Mouse (Mus musculus): ENCODE data around the gene Qsox2.

Qsox2 gene

DNA sequence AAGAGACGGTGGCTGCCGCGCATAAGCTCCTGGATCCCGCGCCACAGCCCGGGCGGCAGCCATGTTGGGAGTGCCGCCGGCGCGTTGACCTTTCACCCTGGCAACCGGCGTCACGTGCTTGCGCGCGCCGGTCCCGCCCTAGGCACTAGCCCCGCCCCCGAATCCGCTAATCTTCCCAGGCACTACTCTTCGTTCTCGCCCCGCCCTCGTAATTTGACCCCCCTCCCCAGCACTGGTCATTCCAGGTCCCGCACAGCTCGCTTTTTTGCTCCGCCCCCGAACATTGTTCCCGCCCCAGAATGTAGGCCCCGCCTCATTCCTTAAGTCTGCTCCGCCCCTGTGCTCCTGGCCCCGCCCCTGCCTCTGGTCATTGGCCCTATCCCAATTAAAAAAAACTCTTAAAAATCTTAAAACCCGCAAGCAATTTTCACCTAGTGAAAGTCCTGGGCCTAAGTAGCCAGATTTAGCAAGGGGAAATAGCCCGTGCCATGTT, at the start of gene Qsox2:
Gene Qsox2, minus strand, starts transcription at position 236 of the 493 bp plus-strand sequence.
- in situ Hi-C loops (cut with MboI, MseI) = no loop called here

DNA sequence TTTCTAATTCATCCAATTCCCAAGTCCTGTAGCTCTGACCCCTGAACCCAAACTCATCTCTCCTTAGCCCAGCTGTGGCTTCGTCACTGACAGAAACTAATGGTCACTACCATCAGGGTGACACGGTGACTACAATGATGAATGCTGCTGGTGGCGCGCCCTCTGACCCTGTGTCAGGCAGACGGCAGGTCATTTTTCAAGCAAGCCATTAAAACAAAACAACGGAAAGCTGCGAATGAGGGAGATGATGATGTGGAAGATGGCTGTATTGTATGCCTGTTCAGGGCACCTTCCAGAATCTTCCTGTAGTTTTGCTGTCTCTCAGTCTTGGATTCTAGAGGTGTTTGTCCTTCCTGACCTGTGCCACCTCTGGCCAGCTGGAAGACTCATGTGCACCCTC, 49.1 kb upstream of the Qsox2 start:
- in situ Hi-C loops (cut with MboI, MseI) = loop anchor here (10.0 kb wide), 3 partner anchors 112 to 1592 kb away; no protein-coding TSS in a partner anchor

GRCm38 (mm10) chr2:26285804-26286203, 48.5 kb upstream of the Qsox2 start:
- in situ Hi-C loops (cut with MboI, MseI) = loop anchor here (10.0 kb wide), 3 partner anchors 111 to 1591 kb away; no protein-coding TSS in a partner anchor

DNA sequence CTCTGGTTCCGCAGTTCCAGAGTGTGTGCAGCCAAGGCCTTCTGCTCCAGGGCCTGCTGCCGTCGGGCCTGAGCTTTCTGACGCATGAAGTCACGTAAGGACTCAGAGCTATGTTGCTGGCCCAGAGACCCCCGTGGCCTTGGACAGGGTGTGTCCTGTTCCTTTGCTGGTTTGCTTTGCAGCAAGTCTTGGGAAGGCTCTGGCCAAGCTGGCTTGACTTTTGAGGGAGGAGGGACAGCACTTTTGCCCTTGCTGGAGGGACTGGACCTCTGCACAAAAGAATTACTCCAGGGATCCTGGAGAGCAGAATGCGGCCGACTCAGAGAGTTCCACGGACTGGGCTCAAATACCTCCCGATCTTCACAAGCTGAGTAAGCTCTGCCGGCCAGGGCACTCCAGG, 43.3 kb upstream of the Qsox2 start:
- in situ Hi-C loops (cut with MboI, MseI) = loop anchor here (10.0 kb wide), 3 partner anchors 106 to 1586 kb away; no protein-coding TSS in a partner anchor

DNA sequence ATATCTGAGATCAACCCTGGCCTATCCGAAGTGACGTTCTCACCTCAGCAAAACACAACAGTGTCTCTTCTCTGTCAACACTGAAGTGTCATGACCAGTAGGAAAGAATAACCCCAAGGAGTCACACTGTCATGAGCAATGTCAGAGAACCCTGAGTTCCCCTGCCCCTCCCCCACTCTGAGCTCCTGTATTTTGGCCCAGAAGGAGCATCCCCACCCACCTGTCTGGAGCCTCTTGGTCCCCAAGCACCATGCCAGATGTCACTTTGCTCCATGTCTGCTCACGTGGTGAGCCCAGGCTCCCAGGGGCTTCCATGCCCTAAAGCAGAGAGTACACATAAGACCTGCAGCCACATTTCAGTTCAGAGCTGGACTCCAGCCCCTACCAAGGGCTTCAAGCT, 42.4 kb upstream of the Qsox2 start:
- in situ Hi-C loops (cut with MboI, MseI) = loop anchor here (5.0 to 10.0 kb wide), 5 partner anchors 105 to 1585 kb away; no protein-coding TSS in a partner anchor

- in situ Hi-C loops (cut with MboI, MseI) = no loop called here
Observed at GRCm38 (mm10) chr2:26273611-26274010, 36.3 kb upstream of the Qsox2 start.

GRCm38 (mm10) chr2:26268216-26268615, 30.9 kb upstream of the Qsox2 start:
- in situ Hi-C loops (cut with MboI, MseI) = no loop called here

- in situ Hi-C loops (cut with MboI, MseI) = no loop called here
Observed at GRCm38 (mm10) chr2:26266066-26266742, 28.9 kb upstream of the Qsox2 start.

- in situ Hi-C loops (cut with MboI, MseI) = no loop called here
Observed at GRCm38 (mm10) chr2:26265095-26265494, 27.8 kb upstream of the Qsox2 start.

GRCm38 (mm10) chr2:26264646-26265045, 27.3 kb upstream of the Qsox2 start:
- in situ Hi-C loops (cut with MboI, MseI) = no loop called here

DNA sequence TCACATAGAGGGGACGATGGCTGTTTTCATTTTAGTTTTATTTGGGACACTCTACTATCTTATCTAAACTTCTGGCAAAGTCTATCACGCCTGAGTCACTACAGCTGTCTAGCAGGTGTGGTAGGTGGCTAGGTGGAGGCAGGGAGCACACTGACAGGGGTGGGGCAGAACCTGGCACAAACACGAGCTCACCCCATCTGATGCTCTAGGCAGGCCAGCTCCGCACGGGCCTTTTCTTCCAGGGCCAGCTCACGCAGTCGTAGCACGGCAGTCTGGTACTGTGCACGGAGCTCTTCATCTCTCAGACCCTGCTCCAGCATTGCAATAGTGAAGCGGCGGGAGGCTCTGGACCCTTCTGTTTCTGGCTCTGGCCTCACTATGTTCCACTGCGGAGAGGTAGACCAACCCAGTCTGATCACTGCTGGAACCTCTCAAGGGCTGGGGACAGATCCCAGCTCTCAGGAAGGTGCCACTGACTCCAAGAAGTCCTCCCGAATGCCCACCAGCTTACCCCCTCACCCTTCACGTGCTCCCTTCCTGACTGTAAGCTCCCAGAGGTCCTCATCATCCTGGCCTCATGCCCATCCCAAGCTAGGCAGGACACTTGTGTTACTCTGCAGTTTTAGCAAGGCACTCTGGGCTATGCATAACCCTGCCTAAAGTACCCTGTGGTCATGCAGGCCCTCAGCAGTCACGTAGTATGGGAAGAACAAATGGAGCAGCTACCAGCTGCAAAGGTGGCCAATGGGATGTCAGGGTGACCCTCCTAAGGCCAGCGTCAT, 20.2 kb upstream of the Qsox2 start:
- in situ Hi-C loops (cut with MboI, MseI) = loop anchor here in 1 of 2 experiments (10.0 kb wide), 1 partner anchor 813 kb away; no protein-coding TSS in a partner anchor

GRCm38 (mm10) chr2:26254816-26255215, 17.5 kb upstream of the Qsox2 start:
- in situ Hi-C loops (cut with MboI, MseI) = loop anchor here in 1 of 2 experiments (10.0 kb wide), 1 partner anchor 810 kb away; no protein-coding TSS in a partner anchor

DNA sequence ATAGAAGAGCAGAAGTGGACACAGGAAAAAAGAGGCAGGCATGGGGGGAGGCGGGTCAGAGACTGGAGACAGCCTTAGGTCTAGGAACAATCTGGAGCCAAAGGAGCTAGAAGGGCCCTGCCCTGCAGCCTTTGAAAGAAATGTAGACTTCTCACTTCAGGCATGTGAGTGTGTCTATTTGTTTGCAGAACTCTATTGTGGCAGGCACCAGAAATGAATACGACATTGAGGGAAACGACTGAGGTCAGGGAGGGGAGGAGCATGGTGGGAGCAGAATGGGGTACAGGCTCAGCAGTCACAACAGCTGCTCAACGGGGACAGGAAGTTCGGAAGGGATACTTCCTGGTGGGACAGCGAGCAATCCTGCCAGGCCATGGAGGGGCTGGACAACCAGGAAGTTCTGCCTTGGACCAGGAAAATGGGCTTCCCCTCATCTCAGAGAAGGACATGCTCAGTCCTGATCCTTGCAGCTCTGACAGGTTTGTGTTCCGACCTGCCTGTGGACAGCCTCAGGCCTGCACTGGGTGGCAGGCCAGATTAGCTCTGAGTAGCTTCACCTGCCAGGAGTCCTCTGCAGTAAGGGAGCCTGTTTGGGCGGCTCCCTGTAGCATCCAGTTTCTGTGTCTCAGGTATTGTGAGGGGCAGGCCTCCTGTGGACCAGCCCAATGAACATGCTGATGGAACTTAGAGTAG, 15.3 kb upstream of the Qsox2 start:
- in situ Hi-C loops (cut with MboI, MseI) = loop anchor here in 1 of 2 experiments (10.0 kb wide), 1 partner anchor 808 kb away; no protein-coding TSS in a partner anchor

DNA sequence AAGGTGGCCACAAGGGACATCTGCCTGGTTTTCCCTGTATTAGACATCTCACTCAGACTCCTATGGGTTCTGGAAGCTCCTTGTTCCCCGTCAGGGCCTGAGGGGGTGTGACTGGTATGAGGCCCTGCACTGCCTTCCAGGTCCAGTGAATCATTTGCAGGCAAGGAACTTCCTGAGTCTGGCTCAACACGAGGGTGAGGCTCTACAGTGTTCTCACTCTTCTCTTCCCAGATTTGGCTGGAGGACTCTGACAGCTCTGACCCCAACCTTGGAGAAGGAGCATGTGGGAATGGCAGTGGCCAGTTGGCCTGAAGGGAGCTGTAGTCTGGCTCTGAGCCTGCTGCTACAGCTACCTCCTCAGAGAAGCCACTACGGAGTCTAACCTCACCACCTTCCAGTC, 10.2 kb upstream of the Qsox2 start:
- in situ Hi-C loops (cut with MboI, MseI) = no loop called here

DNA sequence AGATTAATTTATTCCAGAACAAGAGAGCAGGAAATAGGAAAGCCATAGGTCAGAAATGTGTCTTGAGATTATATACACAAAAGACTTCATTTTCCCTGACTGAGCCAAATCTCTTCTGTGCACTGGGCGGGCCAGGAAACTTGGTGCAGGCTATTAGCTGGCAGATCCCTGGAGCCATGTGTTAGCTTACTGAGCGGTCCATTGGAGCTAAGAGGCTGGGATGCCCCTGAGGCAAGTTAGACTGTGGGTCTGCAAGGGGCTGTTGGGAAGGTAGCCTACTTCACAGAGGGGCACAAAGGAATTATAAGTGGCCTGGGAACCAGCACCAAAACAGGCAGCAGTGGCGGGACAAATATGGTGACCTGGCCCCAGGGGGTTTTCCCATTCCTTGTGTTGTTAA, 3.5 kb upstream of the Qsox2 start:
- in situ Hi-C loops (cut with MboI, MseI) = no loop called here

DNA sequence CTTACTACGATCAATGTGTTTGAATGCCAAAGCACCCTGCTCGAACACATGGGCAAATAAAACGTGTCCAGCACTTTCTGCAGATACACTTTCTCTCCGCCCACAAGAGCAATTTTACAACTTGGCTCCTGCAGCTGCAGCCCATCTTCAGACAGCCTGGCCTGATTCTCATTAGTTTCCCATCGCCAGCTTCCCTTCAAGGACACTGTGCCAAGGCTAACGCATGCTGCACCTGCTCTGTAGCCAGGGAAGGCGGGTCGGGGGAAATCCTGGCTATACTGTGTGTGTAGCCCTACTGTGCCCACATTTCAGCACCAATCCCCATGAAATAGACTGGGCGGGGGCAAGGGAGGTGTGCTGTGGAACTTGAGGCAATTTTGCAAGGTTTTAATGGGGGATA, 3.0 kb upstream of the Qsox2 start:
- in situ Hi-C loops (cut with MboI, MseI) = no loop called here

DNA sequence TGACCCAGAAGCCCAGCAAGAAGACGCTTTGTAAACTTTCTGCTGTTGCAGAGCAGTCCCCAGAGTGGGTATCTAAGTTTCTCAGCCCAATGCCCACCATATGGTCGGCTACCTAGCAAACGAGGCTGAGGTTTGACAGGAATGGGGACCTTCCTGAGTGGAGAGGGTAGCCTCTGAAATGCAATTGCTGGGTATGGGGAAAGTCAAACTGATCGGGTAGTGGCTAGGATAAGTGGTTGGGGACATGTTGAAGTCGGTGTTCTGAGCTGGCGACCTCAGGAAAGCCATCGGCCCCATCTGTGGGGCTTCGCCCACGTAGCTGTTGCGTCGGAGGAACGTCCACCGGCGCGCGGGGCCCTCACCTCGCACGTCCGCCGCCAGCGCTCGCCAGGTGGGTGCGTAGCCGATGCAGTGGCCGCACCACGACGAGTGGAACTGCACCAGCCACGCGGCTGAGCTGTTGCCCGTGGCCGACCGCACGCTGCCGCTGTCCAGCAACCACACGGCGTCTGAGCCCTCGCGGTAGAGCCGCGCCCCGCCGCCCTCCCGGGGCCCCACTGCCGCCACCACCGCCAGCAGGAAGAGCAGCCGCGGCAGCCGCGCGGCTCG, 540 bp downstream of the Qsox2 start:
- in situ Hi-C loops (cut with MboI, MseI) = no loop called here

DNA sequence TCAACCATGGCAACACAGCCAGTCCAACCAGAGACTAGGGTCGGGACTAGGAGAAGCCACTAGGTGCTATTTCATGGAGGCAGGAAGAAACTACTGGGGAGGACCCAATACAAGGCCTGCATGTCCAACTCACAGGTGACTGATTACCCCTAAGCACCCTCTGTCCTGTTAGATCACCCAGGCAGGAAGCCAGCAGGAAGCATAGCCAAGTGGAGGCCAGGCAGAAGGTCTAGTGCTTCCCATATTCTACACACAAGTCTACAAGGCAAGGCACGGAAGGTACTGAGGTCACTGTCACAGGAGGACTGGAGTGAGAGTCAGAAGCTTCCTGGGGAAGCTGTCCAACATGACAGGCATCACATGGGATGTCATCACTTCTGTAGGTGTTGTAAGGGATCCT, 2.6 kb downstream of the Qsox2 start:
- in situ Hi-C loops (cut with MboI, MseI) = no loop called here

GRCm38 (mm10) chr2:26234253-26234652, 3.1 kb downstream of the Qsox2 start:
- in situ Hi-C loops (cut with MboI, MseI) = no loop called here

DNA sequence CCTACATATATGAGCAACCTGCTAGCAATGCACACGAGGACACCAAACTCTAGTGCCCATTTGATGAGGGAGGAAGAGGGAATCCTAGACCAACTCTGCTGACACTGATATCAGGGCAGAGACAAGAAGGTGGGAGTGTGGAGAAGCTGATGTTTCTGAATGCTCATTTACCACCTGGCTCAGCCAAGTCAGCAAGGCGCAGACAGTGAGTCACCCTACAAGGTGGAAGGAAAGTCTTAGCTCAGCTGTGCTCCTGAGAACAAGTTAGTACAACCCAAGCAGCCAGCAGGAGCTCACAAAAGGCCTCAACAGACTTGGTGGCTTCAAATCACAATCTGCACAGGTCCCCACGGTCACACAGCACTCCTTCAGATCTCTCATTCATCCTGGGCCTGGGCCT, 6.0 kb downstream of the Qsox2 start:
- in situ Hi-C loops (cut with MboI, MseI) = no loop called here

DNA sequence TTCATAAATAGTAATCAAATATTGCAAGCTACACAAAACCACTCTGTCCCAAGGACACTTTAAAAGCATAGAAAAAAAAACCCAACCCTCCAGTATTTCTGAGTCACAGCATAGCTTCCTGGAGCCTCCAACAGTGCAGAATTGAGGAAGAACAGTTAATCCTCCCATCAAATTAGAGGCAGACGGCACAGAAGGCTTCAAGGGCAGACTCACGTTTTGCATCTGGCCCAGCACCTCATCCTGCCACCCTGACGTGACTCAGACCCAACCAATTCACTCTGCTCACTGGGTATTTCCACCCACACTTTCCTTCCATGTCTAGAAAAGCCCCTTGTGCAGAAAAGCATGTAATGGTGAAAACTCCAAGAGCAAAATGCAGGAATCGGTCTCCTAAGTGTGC, 7.1 kb downstream of the Qsox2 start:
- in situ Hi-C loops (cut with MboI, MseI) = no loop called here
